Mouse (Mus musculus) spleen, postnatal 0 days (tissue): Measurements from ENCODE around the gene Mmp3. TPM values are rescaled to one million over a fixed set of nuclear protein-coding genes. Genes with fewer than 3 reads are reported as not detected.

Experiments used
- polyA plus RNA-seq: library from polyadenylated mRNA; unstranded; fragments of >200 nt; fragmentation: Nextera tagmentation; extraction: Ambion mirVana; gene quantifications from 2 replicates; pipeline ENCODE4 v1.2.1, GENCODE M21; 2015

The Mmp3 gene
- polyA plus RNA-seq, result 0.23 TPM in 1 of 2 replicates, not detected in the other

GRCm38 (mm10) chr9:7445522-7445921, at the start of gene Mmp3:
Gene Mmp3, plus strand, starts transcription at chr9:7445822.

GRCm38 (mm10) chr9:7502051-7502450, 56.4 kb downstream of the Mmp3 start, which contains the start of gene Mmp10:
Gene Mmp10, plus strand, starts transcription at chr9:7502352.

Other genes starting within 250 kb of the Mmp3 start
- 0.40 and 0.58 TPM in 2 replicates for gene Mmp13, start 173.3 kb upstream of the Mmp3 start, polyA plus RNA-seq
- 0.18 and 0.19 TPM in 2 replicates for gene Mmp12, start 101.4 kb upstream of the Mmp3 start, polyA plus RNA-seq
- gene Mmp1b, start 57.8 kb upstream of the Mmp3 start, polyA plus RNA-seq, result not detected in 2 replicates
- gene Mmp10, start 56.5 kb downstream of the Mmp3 start, polyA plus RNA-seq, result not detected in 2 replicates
- gene Mmp8, start 112.6 kb downstream of the Mmp3 start, polyA plus RNA-seq, result 81.8 and 113 TPM in 2 replicates
- 0.60 and 0.70 TPM in 2 replicates for gene Mmp27, start 125.6 kb downstream of the Mmp3 start, polyA plus RNA-seq
- not detected in 2 replicates for gene Mmp20, start 182.4 kb downstream of the Mmp3 start, polyA plus RNA-seq
- gene Mmp7, start 246.3 kb downstream of the Mmp3 start, polyA plus RNA-seq, result not detected in 2 replicates